Mouse (Mus musculus) thymus, postnatal 10 days (tissue): ENCODE measurements around the gene Txnip.
"Not testable (repeated sequence)": the region's sequence is repeated elsewhere in the genome, so short reads cannot be mapped to it uniquely, and the experiment has no call there.

Source experiments
- DNase-seq, 2 experiments: peaks; one replicate each; pipeline ENCODE4 v3.0.0; 2021; ENCODE audit warnings: low spot score in 2 of 2

The Txnip gene

GRCm38 (mm10) chr3:96593374-96593773 is 35.6 kb downstream of the Txnip start:
- no peak for DNase-seq

- DNase-seq: peak; percentile 91
These were observed 36.2 kb downstream of the Txnip start, which contains the start of gene Polr3gl for GRCm38 (mm10) chr3:96593790-96594560. Gene Polr3gl, minus strand, starts transcription at chr3:96594181.

GRCm38 (mm10) chr3:96594851-96595250 is 37.1 kb downstream of the Txnip start:
- DNase-seq: no peak

- DNase-seq: no peak
These were observed 37.9 kb downstream of the Txnip start for GRCm38 (mm10) chr3:96595661-96596060.

- DNase-seq: no peak
These were observed 38.5 kb downstream of the Txnip start, which contains the start of gene Ankrd34a for GRCm38 (mm10) chr3:96596228-96596707. Gene Ankrd34a, plus strand, starts transcription at chr3:96596636.

- no peak for DNase-seq
These were observed 39.1 kb downstream of the Txnip start for GRCm38 (mm10) chr3:96596855-96597254.

GRCm38 (mm10) chr3:96597435-96597891 is 39.7 kb downstream of the Txnip start:
- no peak for DNase-seq

GRCm38 (mm10) chr3:96598156-96599068 is 40.7 kb downstream of the Txnip start:
- DNase-seq: no peak

- DNase-seq: no peak
These were observed 41.3 kb downstream of the Txnip start for GRCm38 (mm10) chr3:96599069-96599393.

- no peak for DNase-seq
These were observed 41.7 kb downstream of the Txnip start for GRCm38 (mm10) chr3:96599411-96599810.

- DNase-seq: peak; percentile 83 to 85
These were observed 43.0 kb downstream of the Txnip start, which contains the start of gene Lix1l for GRCm38 (mm10) chr3:96600639-96601250. Gene Lix1l, plus strand, starts transcription at chr3:96601149.

- DNase-seq: no peak
These were observed 43.6 kb downstream of the Txnip start for GRCm38 (mm10) chr3:96601251-96601787.

GRCm38 (mm10) chr3:96601941-96602703 is 44.4 kb downstream of the Txnip start:
- no peak for DNase-seq

- DNase-seq: no peak
These were observed 44.9 kb downstream of the Txnip start for GRCm38 (mm10) chr3:96602704-96603084.

GRCm38 (mm10) chr3:96603311-96603710 is 45.6 kb downstream of the Txnip start:
- no peak for DNase-seq

GRCm38 (mm10) chr3:96606007-96606406 is 48.2 kb downstream of the Txnip start:
- not testable (repeated sequence) for DNase-seq

GRCm38 (mm10) chr3:96606618-96607017 is 48.9 kb downstream of the Txnip start:
- no peak for DNase-seq
